Mouse (Mus musculus) frontal cortex, adult (tissue): Measurements from ENCODE around the gene Fosb.
A peak's percentile ranks its signal among the peaks of the same experiment; 100 is the strongest.

Experiments used
- ATAC-seq: cut with Nextera tagmentation; 2 replicates; pipeline ENCODE4 v1.9.2; 2017; ENCODE audit warnings: mild to moderate bottlenecking, moderate library complexity, mixed read lengths; ENCODE audit not compliant: low TSS enrichment

Fosb gene

DNA sequence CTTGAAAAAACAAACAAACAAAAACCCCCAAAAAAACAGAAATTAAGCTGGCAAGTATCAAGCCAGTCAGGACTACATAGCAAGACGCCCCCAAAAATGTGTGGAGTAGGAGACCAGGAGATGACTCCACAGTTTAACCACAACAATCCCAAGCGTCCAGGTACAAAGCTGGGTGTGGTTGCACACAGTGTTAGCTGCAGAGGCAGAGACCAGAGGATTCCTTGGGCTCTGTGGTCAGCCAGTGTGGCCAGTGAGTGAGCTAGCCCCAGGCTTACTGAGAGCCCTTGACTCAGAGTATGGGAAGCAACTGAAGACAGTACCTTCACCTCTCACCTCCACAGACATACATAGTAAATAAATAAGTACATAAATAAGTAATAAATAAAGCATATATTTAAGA, 22.1 kb upstream of the Fosb start:
- ATAC-seq, result no peak

DNA sequence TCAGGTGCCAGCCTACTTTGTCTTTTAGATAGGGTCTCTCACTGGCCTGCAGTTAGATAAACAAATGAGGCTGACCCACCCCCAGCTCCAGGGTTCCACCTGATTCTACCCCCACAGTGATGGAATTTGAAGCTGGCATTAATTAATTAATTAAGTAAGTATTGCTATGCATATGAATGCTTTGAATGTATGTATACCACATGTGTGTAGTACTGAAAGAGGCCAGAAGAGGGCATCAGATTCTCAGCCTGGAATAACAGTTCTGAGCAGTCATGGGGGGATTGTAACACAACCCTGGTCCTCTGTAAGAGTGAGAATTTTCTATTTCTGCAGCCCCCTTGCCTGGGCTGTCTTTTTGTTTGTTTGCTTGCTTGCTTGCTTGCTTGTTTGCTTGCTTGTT, 18.6 kb upstream of the Fosb start:
- ATAC-seq, result no peak

DNA sequence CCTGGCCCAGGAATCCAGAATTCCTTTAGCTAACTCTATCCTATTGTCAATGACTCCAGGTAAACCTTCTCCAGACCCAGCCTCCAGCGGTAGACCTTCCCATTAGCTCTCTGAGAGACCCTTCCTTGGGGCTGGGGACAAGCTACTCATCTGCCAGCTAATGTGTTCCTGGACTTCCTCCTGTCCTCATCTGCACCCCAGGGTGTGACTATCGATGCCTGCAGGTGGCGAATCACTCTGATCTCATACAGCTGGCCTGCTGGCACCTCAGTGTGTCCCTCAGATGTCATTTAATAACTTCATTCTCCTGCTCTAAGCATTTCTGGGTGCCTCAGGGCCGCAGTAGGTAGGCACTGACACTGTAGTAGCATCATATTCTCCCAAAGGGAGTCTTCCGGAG, 17.9 kb upstream of the Fosb start:
- ATAC-seq, result no peak

DNA sequence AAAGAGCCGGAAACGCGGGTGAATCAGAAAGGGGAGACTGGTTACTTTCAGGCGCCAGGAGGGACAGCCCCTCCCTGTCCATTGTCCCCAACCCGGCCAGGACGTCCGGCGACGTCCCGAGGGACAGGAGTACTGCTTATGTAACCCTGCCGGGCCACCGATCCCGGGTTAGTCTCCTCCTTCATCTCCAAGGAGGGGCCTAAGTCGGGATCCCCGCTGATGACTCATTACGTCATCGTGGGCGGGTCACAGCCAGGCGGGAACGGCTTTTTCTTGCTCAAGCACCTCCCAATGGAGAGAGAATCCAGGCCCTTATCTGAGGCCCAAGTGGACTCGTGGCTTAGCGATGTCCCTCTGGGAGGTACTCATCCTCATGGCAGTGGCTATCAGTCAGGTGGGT, 17.3 kb upstream of the Fosb start:
- ATAC-seq, result peak; percentile 81

DNA sequence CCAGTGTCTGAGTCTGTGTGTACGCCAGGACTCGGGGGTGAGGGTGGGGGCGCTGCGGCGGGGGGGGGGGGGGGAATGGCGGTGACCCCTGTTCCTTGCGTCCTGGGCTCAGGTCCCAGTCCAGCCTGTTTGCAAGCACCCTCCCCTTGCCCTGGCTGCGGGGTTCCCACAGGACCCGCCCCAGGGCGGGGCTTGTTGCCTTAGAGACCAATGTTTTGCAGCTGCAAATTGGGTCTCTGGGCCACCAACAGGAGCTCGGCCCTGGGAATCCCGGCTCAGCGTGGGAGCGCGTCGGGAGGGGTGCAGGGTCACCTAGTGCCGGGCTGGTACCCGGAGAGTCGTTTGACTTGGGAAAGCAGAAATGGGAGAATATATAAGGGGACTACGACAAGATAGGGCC, 16.5 kb upstream of the Fosb start:
- peak; percentile 66 for ATAC-seq

DNA sequence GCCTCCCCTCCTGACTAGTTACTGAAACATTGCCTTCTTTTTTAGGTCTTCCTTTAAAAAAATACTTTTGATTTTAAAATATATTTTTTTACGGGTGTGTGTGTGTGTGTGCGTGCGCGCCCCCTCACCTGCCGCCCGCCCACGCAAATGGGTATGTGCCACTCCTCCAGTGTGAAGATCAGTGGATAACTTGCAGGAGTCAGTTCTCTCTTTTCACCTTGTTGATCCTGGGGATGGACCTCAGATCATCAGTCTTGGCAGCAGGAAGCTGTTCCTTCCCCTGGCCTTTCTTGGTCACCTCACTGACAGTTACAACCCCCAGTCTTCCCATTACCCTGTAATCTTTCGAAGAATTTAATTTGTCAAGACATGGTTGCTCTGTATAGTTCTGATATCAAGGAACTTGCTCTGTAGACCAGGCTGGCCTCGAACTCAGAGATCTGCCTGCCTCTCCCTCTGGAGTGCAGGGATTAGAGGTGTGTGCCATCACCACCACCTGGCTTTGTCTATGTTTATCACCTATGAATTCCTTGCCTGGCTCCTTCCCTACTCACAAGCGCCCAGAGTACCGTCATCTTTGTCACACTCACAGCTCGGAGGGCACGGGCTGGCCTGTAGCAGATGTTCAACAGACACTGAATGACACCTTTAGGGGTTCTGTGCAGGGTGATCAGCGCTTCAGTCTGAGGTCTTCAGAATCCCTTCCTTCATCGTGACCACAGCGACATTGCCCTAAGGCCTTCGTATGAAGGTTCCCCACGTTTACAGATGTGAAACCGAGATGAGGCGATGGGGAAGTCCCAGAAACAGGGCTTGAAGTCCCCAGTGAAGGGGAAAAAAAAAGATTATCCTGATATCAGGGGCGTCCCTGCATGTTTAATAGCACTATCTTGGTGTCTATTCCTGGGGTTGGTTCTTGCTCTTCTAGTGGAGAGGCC, 15.7 kb upstream of the Fosb start:
- no peak for ATAC-seq

DNA sequence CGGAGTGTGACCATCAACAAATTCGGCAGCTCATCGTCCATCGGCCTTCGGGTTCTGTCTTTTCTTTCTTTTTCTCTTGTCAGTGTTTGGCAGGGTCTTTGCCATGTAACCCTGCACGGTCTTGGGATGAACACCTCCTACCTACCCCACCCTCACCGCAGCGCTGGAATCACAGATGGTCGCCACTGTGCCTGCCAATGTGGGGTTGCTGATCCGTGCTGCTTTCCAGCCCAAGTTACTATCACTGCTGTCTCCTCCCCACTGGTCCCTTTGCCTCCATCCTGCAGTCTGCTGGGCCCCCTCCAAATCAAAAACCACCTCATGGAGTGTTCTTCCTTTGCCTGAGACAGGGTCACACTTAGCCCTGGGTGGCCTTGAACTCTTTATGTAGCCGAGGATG, 14.4 kb upstream of the Fosb start:
- no peak for ATAC-seq

DNA sequence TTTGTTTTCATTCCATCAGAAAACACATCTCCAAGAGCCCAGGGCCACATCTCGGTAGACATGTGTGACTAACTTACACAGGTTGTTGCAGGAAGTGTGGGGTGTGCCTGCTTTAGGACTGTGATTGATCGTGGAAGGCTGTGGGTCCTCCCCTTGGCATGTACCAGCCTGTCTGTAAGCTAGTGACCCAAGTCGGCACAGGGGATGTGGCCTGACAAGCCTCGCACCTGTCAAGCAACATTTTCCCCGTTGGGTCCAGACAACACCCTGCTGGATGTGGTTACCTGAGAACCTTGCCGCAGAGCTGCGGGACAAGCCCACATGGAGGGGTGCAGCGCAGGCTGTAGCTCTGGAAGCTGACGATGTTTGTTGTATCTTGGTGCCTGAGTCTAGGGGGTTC, 12.6 kb upstream of the Fosb start:
- ATAC-seq, result no peak

DNA sequence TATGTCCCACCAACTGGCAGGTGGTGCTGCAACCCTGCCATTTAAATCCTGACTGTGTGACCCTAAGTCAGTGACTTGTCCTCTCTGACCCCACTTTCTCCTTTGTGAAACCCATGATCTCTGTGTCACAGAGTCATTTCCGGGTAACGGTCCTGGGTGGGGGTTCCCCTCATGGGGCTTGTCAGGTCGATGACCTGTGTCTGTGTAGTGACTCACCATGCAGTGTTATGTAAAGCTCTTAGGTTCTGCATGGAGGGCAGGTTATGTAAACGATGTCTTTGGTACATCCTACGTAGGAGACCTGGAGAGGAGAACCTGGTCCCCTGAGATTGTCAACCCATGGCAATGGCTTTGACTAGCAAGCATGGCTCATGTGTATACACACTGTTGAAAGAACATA, 11.6 kb upstream of the Fosb start:
- ATAC-seq, result no peak

DNA sequence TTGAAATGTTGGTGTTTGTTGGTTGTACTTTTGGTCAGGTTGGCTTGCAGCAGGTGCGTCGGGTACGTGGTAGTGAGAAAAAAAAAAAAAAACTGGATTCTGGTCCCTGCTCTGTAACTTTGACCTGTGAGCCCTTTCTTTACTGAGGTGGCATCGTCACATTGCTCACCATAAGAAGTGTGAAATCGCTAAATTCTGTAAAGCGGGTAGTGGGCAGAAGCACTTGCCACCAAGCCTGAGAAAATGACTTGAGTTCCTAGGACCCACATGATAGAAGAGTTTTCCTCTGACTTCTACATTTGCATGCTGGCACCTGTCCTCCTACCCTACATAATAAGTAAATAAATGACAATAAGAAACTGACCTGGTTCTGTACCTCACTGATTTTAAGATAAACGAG, 10.8 kb upstream of the Fosb start:
- ATAC-seq, result no peak

DNA sequence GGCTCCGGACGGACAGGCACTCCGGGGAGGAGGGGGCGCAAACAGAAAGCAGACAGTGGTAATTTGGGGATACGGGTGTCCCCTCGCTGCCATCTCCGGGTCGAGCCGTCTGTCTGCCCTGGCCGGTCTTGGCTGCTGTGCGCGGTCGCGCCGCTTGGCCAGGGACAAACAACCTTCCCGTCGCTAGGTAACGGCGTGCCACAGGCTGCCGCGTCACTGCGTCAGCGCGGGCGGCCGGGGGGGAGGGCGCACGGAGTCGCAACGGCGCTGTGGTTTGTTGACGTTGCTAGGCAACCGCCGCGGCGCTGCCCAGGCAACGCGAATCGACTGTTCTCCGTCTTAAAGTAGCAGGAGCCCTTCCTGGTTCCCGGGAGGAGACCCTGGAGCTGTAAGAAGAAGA, 10.1 kb upstream of the Fosb start:
- peak; percentile 94 for ATAC-seq

DNA sequence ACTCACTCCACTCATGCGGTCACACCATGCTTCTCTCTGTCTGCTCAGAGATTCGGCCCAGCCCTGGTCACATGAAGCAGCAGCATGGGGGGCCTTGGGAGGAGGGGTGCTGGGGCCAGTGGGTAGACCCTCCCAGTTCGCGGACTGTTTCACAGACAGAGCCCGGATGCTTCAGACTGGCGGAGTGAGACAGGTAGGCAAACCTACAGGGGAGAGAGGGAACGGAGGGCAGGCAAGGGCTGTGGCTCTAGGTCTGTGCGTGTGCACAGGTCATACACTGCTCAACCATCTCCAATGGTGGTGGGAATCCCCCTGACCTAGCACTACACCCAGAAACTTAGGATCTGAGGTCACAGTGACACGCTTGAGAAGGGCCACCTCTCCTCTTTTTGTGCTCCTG, 9.6 kb upstream of the Fosb start:
- peak; percentile 27 for ATAC-seq

DNA sequence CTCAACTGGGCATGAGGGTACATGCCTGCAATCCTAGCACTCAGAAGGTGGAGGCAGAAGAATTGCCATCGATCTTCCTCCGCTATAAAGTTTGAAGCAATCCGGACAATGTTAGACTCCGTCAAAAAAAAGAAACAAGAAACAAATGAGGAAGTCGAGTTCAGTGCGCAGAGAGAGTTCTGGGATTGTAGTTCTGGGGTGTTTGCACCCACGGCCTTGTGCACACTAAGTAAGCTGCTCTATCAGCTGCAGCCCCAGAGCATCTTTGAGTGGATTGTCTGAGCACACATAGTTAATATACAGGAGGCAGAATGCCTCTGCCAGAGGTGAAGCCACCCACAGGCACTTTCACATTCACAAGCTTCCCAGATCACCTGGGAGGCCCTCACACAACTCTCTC, 8.8 kb upstream of the Fosb start:
- ATAC-seq, result no peak

DNA sequence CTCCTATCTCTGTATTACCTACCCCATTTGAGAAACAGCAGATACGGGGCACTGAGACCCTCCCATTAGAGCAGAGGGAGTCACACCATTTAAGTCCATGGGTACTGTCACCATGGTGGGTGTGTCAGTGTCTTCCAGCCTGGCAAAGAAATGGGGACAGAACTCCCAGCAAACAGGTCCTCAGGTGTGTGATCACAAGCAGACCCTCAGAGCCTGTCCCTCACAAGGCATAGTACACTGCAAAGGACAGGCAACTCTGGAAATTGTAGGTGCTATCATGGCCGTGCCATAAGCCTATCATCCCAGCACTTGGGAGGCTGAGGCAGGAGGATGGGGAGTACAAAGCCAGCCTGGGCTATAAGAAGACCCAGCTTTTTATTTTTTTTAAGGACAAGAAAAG, 8.3 kb upstream of the Fosb start:
- no peak for ATAC-seq

DNA sequence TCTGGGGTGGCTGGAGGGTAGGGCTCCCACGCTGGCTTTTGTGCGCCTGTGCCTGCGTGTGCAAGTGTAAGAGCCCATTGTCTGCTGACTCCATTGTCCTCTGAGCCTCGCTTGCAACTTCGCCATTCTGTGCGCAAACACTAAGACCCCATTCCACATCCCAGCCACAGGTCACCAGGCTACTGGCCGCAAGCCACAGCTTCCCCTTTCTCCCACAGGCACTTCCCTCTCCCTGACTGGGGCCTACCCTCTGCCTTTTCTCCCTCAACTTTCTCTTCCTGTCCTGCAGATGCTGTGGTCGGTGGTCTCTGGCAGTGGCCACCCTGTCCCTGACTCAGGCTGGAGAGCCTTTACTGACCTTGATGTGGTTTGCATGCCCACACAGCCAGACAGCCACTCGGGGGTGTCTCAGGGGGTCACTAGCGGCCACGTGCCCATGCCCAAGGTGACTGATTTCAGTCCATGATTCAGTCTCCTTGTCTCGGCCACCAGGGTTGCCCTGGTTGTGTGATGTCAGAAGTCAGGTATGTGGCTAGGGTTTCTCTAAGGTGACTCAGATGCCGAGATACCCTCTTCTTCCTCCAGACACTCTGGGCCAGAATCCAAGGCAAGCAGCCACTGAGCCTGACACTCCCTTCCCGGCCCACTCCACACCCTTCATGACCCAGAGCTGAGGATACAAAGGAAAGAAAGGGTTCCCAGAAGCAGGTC, 6.8 kb upstream of the Fosb start:
- ATAC-seq, result no peak

DNA sequence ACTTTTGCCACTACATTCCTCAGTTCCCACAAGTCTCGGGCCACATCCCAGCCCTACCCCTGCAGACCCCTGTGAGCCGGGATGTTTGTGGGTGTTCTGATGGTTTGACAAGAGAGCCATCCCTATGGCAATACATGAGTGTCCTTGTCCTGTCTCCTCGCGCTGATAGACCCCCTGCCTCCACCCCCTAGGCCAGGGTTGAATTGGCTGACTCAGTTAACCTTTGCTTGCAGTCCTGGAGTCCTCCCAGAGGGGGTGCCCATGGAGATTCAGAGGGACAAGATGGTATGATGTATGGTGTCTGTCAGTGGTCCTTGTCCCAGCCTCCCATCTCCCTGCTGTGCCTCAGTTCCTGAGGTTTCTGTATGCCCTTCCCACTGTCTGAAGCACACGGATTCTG, 4.2 kb upstream of the Fosb start:
- no peak for ATAC-seq

DNA sequence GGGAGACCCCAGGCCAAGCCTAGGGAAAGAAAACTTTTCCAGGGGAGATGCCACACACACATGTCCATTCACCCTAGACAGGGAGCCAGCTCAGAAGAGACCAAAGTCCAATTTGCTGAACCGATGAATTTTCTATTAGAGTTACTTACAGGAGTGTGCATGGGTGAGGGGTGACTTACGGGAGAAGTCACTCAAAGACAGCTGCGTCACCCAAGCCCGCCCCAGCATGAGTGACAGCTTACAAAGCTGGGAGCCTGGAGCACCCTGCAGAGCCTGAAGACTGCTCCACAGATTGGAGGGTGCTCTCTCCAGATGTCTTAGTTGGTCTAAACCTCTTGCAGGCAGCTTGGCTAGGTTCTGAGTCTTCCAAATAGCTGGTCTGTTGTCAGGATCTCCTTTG, 2.1 kb upstream of the Fosb start:
- no peak for ATAC-seq

DNA sequence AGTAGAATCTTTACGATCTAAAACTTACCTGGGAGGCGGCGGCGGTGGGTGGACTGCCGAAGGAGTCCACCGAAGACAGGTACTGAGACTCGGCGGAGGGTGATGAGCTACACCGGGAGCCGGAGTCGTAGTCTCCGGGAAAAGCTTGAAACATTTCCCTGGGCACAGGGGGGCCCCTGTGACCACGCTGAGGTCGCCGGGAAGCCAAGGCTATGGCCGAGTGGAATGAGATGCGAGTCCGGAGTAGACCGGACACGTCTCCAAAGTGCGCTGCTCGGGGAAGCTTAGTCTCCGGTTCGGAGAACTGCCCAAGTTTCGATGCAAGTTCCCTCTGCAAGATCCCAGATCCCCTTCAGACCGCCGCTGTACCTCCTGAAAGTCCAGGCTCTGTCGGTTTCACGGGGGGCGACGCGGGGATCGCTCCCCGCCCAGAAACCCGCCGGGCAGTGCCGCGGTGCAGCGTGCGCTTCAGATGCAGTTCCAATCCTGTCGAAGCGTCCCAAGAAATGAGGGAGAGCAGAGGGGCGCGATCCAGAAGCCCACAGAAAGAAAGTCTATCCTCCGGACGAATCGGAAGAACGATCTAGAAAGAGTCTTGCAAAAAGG, 470 bp downstream of the Fosb start:
- no peak for ATAC-seq

DNA sequence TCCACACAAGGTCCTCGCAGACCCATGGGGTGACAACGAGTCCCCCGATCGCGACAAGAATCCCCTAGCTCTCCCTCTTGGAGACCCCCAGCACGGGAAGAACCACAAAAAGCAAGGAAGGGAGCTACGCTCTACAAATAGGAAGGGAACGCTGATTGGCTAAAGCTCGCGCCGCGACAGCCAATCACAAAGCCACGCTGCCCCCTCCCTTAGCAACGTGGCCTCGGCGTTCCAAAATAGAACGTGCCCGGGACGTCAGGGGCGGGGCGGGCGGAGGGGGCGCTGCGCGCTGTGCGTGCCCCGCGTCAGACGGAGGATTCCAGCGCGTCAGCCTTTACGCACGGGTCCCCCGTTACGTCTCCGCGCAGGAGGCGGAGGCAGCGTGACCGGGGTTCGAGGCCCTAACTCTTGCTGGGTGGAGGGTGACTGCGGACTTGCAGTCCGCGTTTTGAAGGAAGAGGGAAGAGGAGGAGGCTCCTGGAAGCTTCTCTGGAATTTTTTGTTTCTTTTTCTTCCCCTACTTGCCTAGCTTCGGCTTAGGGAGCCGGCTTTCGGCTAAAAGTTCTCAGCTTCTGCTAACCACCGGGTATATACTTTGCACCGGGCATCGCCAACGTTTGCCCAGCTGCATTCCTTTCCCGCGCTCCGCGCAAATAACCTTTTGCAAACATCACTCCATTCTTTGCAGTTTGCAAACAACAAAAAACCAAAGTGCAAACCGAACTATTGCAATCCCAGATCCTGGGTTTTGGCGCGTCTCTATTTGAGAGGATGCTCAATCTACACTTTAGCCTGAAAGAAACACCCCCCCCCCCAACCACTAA, 1.2 kb downstream of the Fosb start:
- peak; percentile 75 for ATAC-seq

DNA sequence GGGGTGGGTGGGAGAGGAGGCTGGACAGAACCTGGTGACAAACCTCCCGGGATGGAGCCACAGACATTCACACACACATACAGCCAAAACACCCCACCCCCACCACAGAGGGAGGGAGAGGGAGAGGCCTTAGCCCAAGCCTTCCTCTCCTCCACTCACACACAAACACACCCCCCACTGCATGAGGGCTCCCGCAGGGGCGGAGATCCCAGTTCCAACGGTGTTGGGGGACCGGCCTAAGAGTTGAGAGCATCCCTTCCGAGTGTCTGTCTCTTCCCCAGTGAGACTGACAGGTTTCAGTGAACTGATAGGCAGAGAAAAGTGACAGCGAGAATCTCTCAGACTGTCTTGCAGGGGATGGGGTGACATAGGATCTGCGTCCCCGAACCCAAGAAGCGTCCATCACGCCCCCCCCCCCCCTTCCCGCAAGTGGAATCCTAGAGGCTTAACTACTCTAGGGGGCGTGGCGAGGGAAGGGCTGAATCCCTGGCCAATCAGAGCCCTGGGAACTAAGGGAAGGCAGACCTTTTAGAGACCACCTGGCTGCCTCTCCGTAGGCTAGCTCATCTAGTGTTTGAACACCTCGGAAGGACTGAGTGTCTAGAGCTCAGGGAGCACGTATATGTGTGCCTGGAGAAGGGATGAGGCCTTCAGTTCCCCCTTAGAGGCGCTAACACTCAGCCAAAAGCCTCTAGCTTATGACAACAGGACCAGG, 2.0 kb downstream of the Fosb start:
- ATAC-seq, result peak; percentile 66
